In the genomic region with DNA sequence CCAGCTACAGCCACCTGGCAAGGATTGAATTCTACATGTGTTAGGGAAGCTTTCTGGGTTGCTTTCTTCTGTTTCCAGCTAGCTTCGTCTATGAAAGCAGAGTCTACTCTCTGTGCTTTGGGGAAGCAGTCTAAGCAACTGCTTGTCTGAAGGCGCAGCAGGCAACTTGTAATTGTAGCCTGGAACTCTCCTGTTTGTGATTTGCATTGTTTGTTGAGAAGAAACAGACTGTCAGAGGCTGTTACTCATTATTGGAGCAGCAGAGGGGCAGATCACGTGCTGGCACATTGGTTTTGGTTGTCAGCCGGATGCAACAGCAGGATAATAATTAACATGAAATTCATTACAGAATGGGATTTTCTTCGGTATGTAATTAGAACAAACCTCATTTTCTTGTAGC, we compare ENCODE assay signal across 11 mouse cellular contexts.
DNase-seq lines count a peak whose midpoint lies in the region; ATAC-seq lines count a peak whose summit lies in the region.
"Had no signal": no experiment of that assay in that cellular context is flagged by ENCODE, and none has a peak within 500 bp of the region (broad histone marks: within the 10 kb centered on the region; RNA-seq: fewer than 3 reads in every experiment).

No protein-coding gene starts in this region.

- intact Hi-C loops in heart, postnatal 10 days (cut with DNase I): no loop called here

- H3K4me3 ChIP-seq in hindbrain, embryonic 16.5 days (ENCODE audit: low read length): no peak overlapping the region
- H3K4me3 ChIP-seq in heart, embryonic 12.5 days: no peak overlapping the region
- H3K4me3 ChIP-seq: neural tube, embryonic 12.5 days had no signal

- peak; percentile 91 for ATAC-seq in hindbrain, embryonic 16.5 days
- no peak for ATAC-seq in heart, embryonic 12.5 days (ENCODE audit: insufficient number of reproducible peaks, low FRiP score)

- no peak overlapping the region for H3K9ac ChIP-seq in hindbrain, embryonic 16.5 days (ENCODE audit: low read depth, low read length)
- no peak overlapping the region for H3K9ac ChIP-seq in heart, embryonic 12.5 days
- H3K9ac ChIP-seq: neural tube, embryonic 12.5 days had no signal

- no peaks in the 10 kb centered on the region for H3K9me3 ChIP-seq in hindbrain, embryonic 16.5 days (ENCODE audit: control insufficient read depth, low read length)
- H3K9me3 ChIP-seq in heart, embryonic 12.5 days (replicated peaks): no peaks in the 10 kb centered on the region
- H3K9me3 ChIP-seq: G1E; neural tube, embryonic 12.5 days had no signal

- no peaks in the 10 kb centered on the region for H3K36me3 ChIP-seq in hindbrain, embryonic 16.5 days (ENCODE audit: control insufficient read depth, insufficient read depth, low read length)
- H3K36me3 ChIP-seq in heart, embryonic 12.5 days: no peaks in the 10 kb centered on the region
- H3K36me3 ChIP-seq: G1E; neural tube, embryonic 12.5 days had no signal

- 0 out of 2 replicates have a peak overlapping the region, but pooled peaks have one; percentile 25 for H3K4me2 ChIP-seq in hindbrain, embryonic 16.5 days (ENCODE audit: low read length)
- H3K4me2 ChIP-seq in heart, embryonic 12.5 days: no peak overlapping the region
- H3K4me2 ChIP-seq: neural tube, embryonic 12.5 days had no signal

- no peak overlapping the region for H3K27ac ChIP-seq in hindbrain, embryonic 16.5 days (ENCODE audit: low read depth, low read length)
- no peak overlapping the region for H3K27ac ChIP-seq in heart, embryonic 12.5 days (ENCODE audit: poor library complexity, severe bottlenecking)
- H3K27ac ChIP-seq: neural tube, embryonic 12.5 days had no signal

- H3K27me3 ChIP-seq in hindbrain, embryonic 16.5 days (replicated peaks; ENCODE audit: control insufficient read depth, insufficient read depth, low read length): no peaks in the 10 kb centered on the region
- H3K27me3 ChIP-seq in heart, embryonic 12.5 days (replicated peaks): no peaks in the 10 kb centered on the region
- H3K27me3 ChIP-seq: neural tube, embryonic 12.5 days had no signal

- peaks cover 5% of the 10 kb centered on the region for H3K4me1 ChIP-seq in hindbrain, embryonic 16.5 days (ENCODE audit: control insufficient read depth, insufficient read depth, low read depth, low read length)
- H3K4me1 ChIP-seq in heart, embryonic 12.5 days (replicated peaks): 0 out of 2 replicates have a peak, but pooled peaks cover 7% of the 10 kb centered on the region

- 19% methylated on average over 5 of the region's 5 CpGs for WGBS in hindbrain, embryonic 16.5 days
- WGBS in heart, embryonic 12.5 days: 63% methylated on average over 5 of the region's 5 CpGs

- DNase-seq in right cerebral cortex, postnatal 4 days: peak; percentile 12
- DNase-seq in right cerebral cortex, adult 2 months (ENCODE audit: low spot score in 2 of 2): no peak
- peak; percentile 7 for DNase-seq in layer of hippocampus, adult 9-10 months (ENCODE audit: low spot score)
- DNase-seq in yolk sac, embryonic 10.5 days (ENCODE audit: low spot score): peak; percentile 59
- DNase-seq in heart, postnatal 10 days: no peak
- no peak for DNase-seq in cerebellum, adult 11 months
- DNase-seq: heart, adult 18-20 months had no signal

Comparison
In these comparisons a context has a peak if more than half of its experiments do, and no peak if none do; other contexts are left out.
1. DNase-seq: peak in right cerebral cortex, postnatal 4 days (single experiment), layer of hippocampus, adult 9-10 months (single experiment) and yolk sac, embryonic 10.5 days (single experiment); none in right cerebral cortex, adult 2 months (0 of 2), heart, postnatal 10 days (0 of 2) and cerebellum, adult 11 months (single experiment).